Mouse (Mus musculus): Measurements from ENCODE around the gene Scube1. TPM values are rescaled to one million over a fixed set of nuclear protein-coding genes. Genes with fewer than 3 reads are reported as not detected.

Gene Scube1
- polyA plus RNA-seq, 1 experiment: not detected

- peaks cover 44% of the 10 kb centered on the region for H3K36me3 ChIP-seq (ENCODE audit: control insufficient read depth, insufficient read depth)
- H3K79me3 ChIP-seq (ENCODE audit: low read depth): peaks cover 44% of the 10 kb centered on the region
- H3K79me2 ChIP-seq (ENCODE audit: control insufficient read depth, insufficient read depth): peaks cover 63% of the 10 kb centered on the region
- no peak overlapping the region for H3ac ChIP-seq (ENCODE audit: control insufficient read depth, insufficient read length, low read depth)
- TF ChIP-seq MYOD1 (IDR thresholded peaks at IDR 0.05; ENCODE audit: control insufficient read depth, insufficient read length, low read depth) (no peak), USF1 (IDR thresholded peaks at IDR 0.05; ENCODE audit: low read depth) (no peak), MYOG (IDR thresholded peaks at IDR 0.05; ENCODE audit: control insufficient read depth, extremely low read depth, insufficient read length) (no peak), MAX (IDR thresholded peaks at IDR 0.05) (no peak), CTCF (IDR thresholded peaks at IDR 0.05; ENCODE audit: control insufficient read depth, insufficient read depth, insufficient read length) (no peak), FOSL1 (IDR thresholded peaks at IDR 0.05; ENCODE audit: insufficient read depth, low read length, poor library complexity, severe bottlenecking) (no peak), CEBPB (IDR thresholded peaks at IDR 0.05; ENCODE audit: low read depth) (no peak)
- no peak overlapping the region for H3K4me3 ChIP-seq (ENCODE audit: insufficient read depth, poor library complexity, severe bottlenecking)
- no peaks in the 10 kb centered on the region for H3K27me3 ChIP-seq (ENCODE audit: control insufficient read depth, insufficient read depth, insufficient read length)
Observed at GRCm38 (mm10) chr15:83569682-83570081, 155.1 kb downstream of the Scube1 start.

- peaks cover 75% of the 10 kb centered on the region for H3K79me2 ChIP-seq (ENCODE audit: control insufficient read depth, insufficient read depth)
- peaks cover 34% of the 10 kb centered on the region for H3K36me3 ChIP-seq (ENCODE audit: control insufficient read depth, insufficient read depth)
- H3K4me3 ChIP-seq (ENCODE audit: insufficient read depth, poor library complexity, severe bottlenecking): no peak overlapping the region
- H3ac ChIP-seq (ENCODE audit: control insufficient read depth, insufficient read length, low read depth): no peak overlapping the region
- no peak for TF ChIP-seq USF1 (IDR thresholded peaks at IDR 0.05; ENCODE audit: low read depth)
- TF ChIP-seq MAX (IDR thresholded peaks at IDR 0.05): no peak
- no peak for TF ChIP-seq CEBPB (IDR thresholded peaks at IDR 0.05; ENCODE audit: low read depth)
- H3K27me3 ChIP-seq (ENCODE audit: control insufficient read depth, insufficient read depth, insufficient read length): no peaks in the 10 kb centered on the region
- H3K79me3 ChIP-seq (ENCODE audit: low read depth): peaks cover 54% of the 10 kb centered on the region
Observed at GRCm38 (mm10) chr15:83568544-83568943, 156.3 kb downstream of the Scube1 start.

- peaks cover 25% of the 10 kb centered on the region for H3K36me3 ChIP-seq (ENCODE audit: control insufficient read depth, insufficient read depth)
- peaks cover 54% of the 10 kb centered on the region for H3K79me3 ChIP-seq (ENCODE audit: low read depth)
- no peak overlapping the region for H3ac ChIP-seq (ENCODE audit: control insufficient read depth, insufficient read length, low read depth)
- peaks cover 77% of the 10 kb centered on the region for H3K79me2 ChIP-seq (ENCODE audit: control insufficient read depth, insufficient read depth)
- no peak overlapping the region for H3K4me3 ChIP-seq (ENCODE audit: insufficient read depth, poor library complexity, severe bottlenecking)
- no peaks in the 10 kb centered on the region for H3K27me3 ChIP-seq (ENCODE audit: control insufficient read depth, insufficient read depth, insufficient read length)
- TF ChIP-seq MAX (IDR thresholded peaks at IDR 0.05) (peak; percentile 32), CEBPB (IDR thresholded peaks at IDR 0.05; ENCODE audit: low read depth) (no peak)
Observed at GRCm38 (mm10) chr15:83567728-83568127, 157.1 kb downstream of the Scube1 start.

- peak; percentile 13 for TF ChIP-seq MAX (IDR thresholded peaks at IDR 0.05)
- TF ChIP-seq CTCF (IDR thresholded peaks at IDR 0.05; ENCODE audit: control insufficient read depth, insufficient read depth, insufficient read length): no peak
- TF ChIP-seq MYOD1 (IDR thresholded peaks at IDR 0.05; ENCODE audit: control insufficient read depth, insufficient read length, low read depth): no peak
- no peak for TF ChIP-seq FOSL1 (IDR thresholded peaks at IDR 0.05; ENCODE audit: insufficient read depth, low read length, poor library complexity, severe bottlenecking)
- TF ChIP-seq MYOG (IDR thresholded peaks at IDR 0.05; ENCODE audit: control insufficient read depth, extremely low read depth, insufficient read length): no peak
- Histone ChIP-seq H3K4me3 (ENCODE audit: insufficient read depth, poor library complexity, severe bottlenecking) (no peak overlapping the region), H3K79me2 (ENCODE audit: control insufficient read depth, insufficient read depth) (peaks cover 75% of the 10 kb centered on the region), H3K27me3 (ENCODE audit: control insufficient read depth, insufficient read depth, insufficient read length) (no peaks in the 10 kb centered on the region), H3ac (ENCODE audit: control insufficient read depth, insufficient read length, low read depth) (no peak overlapping the region), H3K36me3 (ENCODE audit: control insufficient read depth, insufficient read depth) (peaks cover 9% of the 10 kb centered on the region), H3K79me3 (ENCODE audit: low read depth) (peaks cover 54% of the 10 kb centered on the region)
Observed at GRCm38 (mm10) chr15:83566006-83566405, 158.8 kb downstream of the Scube1 start.

- TF ChIP-seq FOSL1 (IDR thresholded peaks at IDR 0.05; ENCODE audit: insufficient read depth, low read length, poor library complexity, severe bottlenecking) (peak; percentile 96), MAX (IDR thresholded peaks at IDR 0.05) (no peak)
- peaks cover 7% of the 10 kb centered on the region for H3K36me3 ChIP-seq (ENCODE audit: control insufficient read depth, insufficient read depth)
- H3K27me3 ChIP-seq (ENCODE audit: control insufficient read depth, insufficient read depth, insufficient read length): no peaks in the 10 kb centered on the region
- H3K79me3 ChIP-seq (ENCODE audit: low read depth): peaks cover 50% of the 10 kb centered on the region
- peak overlapping the region; percentile 5 for H3ac ChIP-seq (ENCODE audit: control insufficient read depth, insufficient read length, low read depth)
- H3K79me2 ChIP-seq (ENCODE audit: control insufficient read depth, insufficient read depth): peaks cover 69% of the 10 kb centered on the region
- H3K4me3 ChIP-seq (ENCODE audit: insufficient read depth, poor library complexity, severe bottlenecking): no peak overlapping the region
Observed at GRCm38 (mm10) chr15:83565434-83565833, 159.4 kb downstream of the Scube1 start.

- Histone ChIP-seq H3K36me3 (ENCODE audit: control insufficient read depth, insufficient read depth) (peaks cover 7% of the 10 kb centered on the region), H3K4me3 (ENCODE audit: insufficient read depth, poor library complexity, severe bottlenecking) (peak overlapping the region; percentile 94), H3K27me3 (ENCODE audit: control insufficient read depth, insufficient read depth, insufficient read length) (no peaks in the 10 kb centered on the region), H3K79me2 (ENCODE audit: control insufficient read depth, insufficient read depth) (peaks cover 55% of the 10 kb centered on the region), H3K79me3 (ENCODE audit: low read depth) (peaks cover 38% of the 10 kb centered on the region), H3ac (ENCODE audit: control insufficient read depth, insufficient read length, low read depth) (peak overlapping the region; percentile 70)
- TF ChIP-seq CTCF (IDR thresholded peaks at IDR 0.05; ENCODE audit: control insufficient read depth, insufficient read depth, insufficient read length): no peak
- no peak for TF ChIP-seq CEBPB (IDR thresholded peaks at IDR 0.05; ENCODE audit: low read depth)
- TF ChIP-seq MAX (IDR thresholded peaks at IDR 0.05): peak; percentile 4
- no peak for TF ChIP-seq USF1 (IDR thresholded peaks at IDR 0.05; ENCODE audit: low read depth)
Observed at GRCm38 (mm10) chr15:83563857-83564651, 160.8 kb downstream of the Scube1 start.
